Mouse (Mus musculus) lung, adult 2 months (tissue): ENCODE results near the gene Meis2. TPM values are rescaled to one million over a fixed set of nuclear protein-coding genes. Genes with fewer than 3 reads are reported as not detected.

Experiments used
- DNase-seq: peaks from one replicate; pipeline ENCODE4 v3.0.0; 2022
- H3K4me1 ChIP-seq: fragments of 200-500 bp; 2 replicates; pipeline ENCODE4 v1.6.1; 2011; ENCODE audit warnings: low read length; ENCODE audit not compliant: control insufficient read depth, insufficient read depth
- H3K4me3 ChIP-seq: fragments of 200-500 bp; replicated peaks from 2 replicates; pipeline ENCODE3; 2011; ENCODE audit warnings: low read depth, mild to moderate bottlenecking, control low read depth, low read length; ENCODE audit errors: extremely low read depth
- CTCF ChIP-seq: fragments of 200-500 bp; IDR thresholded peaks from 2 replicates; pipeline ENCODE4 v1.5.1; 2011; ENCODE audit warnings: mild to moderate bottlenecking, low read length, control low read depth; ENCODE audit not compliant: insufficient read depth
- POLR2A ChIP-seq: fragments of 200-500 bp; IDR thresholded peaks from 2 replicates; pipeline ENCODE4 v1.6.1; 2011; ENCODE audit warnings: low read depth, mild to moderate bottlenecking, control low read depth, low read length, borderline replicate concordance; ENCODE audit errors: extremely low read depth
- WGBS: fragments of 180-500 bp; shearing (Covaris S2); methylation state at CpG from one replicate; pipeline ENCODE4 v1.1.7; 2018; 5-methylcytosine and 5-hydroxymethylcytosine counted together
- polyA plus RNA-seq: library from polyadenylated mRNA; depleted of rRNA; stranded (reverse); fragments of >200 nt; gene quantifications from 2 replicates; pipeline ENCODE4 v1.2.3, GENCODE M21; 2012

The Meis2 gene
- polyA plus RNA-seq, 1 experiment: 22.6 TPM

DNA sequence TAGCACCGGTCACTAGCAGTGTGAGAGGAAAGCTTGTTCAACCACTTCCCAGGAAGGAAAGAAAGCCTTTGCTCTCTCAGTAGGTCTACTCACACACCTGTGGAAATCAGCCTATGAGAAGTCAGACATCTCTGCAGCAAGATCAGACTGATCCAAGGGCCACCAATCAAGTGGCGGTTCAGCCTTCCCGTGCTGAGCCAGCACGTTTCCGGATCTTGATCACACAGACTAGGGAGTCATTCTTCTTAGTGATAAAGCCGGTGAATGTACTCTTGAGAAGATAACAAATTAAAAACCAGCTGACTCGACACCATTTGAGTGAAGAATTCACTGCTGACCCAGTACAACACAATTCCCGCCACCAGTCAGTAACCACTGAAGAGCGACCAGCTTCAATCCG is 50.1 kb downstream of the Meis2 start:
- TF ChIP-seq POLR2A (no peak), CTCF (no peak)
- H3K4me3 ChIP-seq: no peak overlapping the region
- WGBS: 74% methylated on average over 10 of the region's 10 CpGs
- no peak for DNase-seq
- no peaks in the 10 kb centered on the region for H3K4me1 ChIP-seq

DNA sequence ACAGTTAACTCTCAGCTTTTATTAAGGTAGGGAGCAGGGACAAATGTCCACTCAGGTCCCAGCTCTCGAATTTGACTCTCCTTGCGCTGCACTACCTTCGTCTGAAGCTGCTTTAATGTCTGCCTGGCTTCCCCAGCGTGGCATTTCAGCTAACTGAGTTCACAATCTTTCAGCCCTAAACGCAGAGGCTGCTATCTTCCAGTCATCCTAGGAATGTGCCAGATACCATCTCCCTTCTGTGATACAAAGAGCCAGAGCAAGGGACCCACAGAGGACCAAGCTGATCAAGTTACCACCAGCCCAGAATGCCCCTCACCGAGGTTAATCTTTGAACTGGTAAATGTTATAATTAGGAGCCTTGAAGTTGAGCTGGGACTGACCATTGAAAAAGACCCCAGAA is 55.2 kb downstream of the Meis2 start:
- Histone ChIP-seq H3K4me1 (no peaks in the 10 kb centered on the region), H3K4me3 (no peak overlapping the region)
- 51% methylated on average over 6 of the region's 6 CpGs for WGBS
- TF ChIP-seq CTCF (no peak), POLR2A (no peak)
- no peak for DNase-seq

DNA sequence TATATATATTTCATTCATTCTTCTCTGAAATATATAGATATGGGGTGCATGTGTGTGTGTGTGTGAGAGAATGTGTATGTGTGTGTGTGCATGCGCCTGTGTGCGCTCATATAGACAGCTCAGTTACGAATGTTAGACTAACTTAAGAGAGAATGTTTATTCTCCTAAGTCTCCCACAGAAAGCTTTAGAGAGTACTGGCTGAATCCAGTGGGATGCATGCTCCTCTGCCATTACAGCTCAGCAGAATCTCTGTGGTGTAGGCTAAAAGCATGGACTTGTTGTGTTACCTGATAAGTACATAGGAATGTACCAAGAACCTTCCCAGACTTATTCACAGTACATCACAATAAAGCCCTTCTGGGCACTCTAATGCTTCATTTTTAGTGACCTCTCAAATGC is 55.6 kb downstream of the Meis2 start:
- H3K4me3 ChIP-seq: no peak overlapping the region
- DNase-seq: no peak
- TF ChIP-seq CTCF (no peak), POLR2A (no peak)
- WGBS: 88% methylated on average over 3 of the region's 3 CpGs
- no peaks in the 10 kb centered on the region for H3K4me1 ChIP-seq

DNA sequence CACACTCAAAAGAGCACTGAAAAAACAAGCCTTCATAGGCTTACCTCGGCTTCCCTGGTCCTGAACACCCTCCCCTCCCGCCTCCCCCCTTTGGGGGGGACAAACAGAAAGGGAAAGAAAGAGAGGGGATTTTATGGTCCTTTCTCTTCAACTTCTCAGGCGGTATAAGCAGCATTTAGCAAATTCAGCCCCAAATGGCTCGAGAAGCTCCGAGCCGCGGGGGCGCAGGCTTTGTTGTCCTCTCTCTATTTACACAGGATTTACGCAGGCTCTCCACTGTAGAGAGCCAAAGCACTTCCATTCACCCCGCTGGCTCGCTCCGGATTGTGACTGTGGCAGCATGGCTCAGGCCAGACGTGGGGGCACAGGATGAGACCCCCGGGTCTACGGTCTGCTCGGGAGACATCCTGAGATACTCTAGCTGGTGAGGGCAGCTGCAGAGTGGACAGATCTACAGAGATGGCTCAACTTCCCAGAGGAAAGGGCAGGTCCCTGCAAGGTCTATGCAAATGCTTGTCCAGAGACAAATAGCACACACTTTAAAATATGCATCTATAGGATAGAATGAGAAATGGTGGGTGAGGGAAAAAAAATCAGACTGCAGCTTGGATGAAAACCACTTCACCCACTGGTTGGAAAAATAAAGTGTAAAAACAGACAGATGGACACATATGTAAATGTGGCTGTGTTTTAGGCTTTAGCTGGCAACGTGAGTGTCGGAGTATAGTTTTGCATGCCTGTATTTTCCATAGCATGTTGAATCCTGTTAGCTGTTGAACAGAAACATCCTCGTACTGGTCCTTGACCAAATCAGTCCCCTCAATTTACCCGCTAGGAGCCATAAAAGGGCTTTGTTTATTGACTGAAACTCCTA is 56.3 kb downstream of the Meis2 start:
- DNase-seq: no peak
- 62% methylated on average over 20 of the region's 20 CpGs for WGBS
- H3K4me1 ChIP-seq: no peaks in the 10 kb centered on the region
- TF ChIP-seq CTCF (no peak), POLR2A (no peak)
- H3K4me3 ChIP-seq: no peak overlapping the region

DNA sequence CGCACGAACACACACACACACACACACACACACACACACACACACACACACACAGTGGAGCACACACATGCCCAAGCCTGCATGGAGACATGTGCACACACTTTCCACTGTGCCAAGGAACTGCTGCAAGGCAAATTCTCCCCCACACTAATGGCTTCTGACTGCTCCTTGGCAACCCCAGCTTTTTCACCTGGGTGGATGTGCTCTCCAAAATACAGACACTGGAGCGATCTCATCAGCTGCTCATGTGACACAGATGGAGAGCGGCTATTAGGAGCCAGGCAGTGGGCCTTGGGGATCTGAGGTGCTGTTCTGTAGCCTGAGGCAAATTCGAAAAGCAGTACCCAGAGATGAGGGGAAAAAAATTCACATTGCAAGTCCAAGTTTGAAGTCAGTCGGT is 63.3 kb downstream of the Meis2 start:
- 75% methylated on average over 6 of the region's 6 CpGs for WGBS
- no peak for DNase-seq
- TF ChIP-seq CTCF (no peak), POLR2A (no peak)
- H3K4me3 ChIP-seq: no peak overlapping the region
- no peaks in the 10 kb centered on the region for H3K4me1 ChIP-seq

DNA sequence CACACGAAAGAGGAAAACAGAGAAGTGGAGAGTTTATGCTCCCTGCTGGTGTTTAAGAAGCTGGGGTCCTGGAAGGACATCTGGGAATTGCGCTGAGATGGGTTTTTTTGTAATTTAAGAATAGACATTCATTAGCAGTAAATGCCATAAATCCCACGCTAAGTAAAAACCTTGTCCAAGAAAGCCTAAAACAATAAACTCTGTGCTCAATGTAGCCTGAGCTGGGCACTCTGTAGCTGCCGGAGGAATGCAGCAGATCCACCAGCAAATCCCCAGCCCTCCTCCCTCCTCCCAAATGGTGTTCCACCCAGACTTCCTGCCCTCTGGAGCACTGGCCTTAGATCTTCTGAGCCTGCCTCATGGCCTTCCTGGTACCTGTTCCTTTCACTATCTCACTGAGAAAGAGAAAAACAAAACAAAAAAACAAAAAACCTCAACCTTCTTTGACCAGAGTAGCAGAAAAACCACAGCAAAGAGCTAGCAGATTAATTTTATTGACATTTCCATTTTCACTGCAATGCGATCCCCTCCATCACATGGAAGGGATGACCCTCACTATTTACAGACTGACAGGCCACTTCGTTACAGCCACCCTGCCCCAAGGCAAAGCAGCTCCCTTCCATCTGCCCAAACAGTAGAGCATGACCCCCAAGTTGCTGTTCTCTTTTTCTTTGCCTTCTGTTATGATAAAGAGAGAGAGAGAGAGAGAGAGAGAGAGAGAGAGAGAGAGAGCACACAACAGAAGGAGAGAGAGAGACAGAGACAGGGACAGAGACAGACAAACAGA is 64.1 kb downstream of the Meis2 start:
- no peak for TF ChIP-seq POLR2A
- Histone ChIP-seq H3K4me3 (no peak overlapping the region), H3K4me1 (no peaks in the 10 kb centered on the region)
- 56% methylated on average over 6 of the region's 6 CpGs for WGBS
- no peak for DNase-seq

DNA sequence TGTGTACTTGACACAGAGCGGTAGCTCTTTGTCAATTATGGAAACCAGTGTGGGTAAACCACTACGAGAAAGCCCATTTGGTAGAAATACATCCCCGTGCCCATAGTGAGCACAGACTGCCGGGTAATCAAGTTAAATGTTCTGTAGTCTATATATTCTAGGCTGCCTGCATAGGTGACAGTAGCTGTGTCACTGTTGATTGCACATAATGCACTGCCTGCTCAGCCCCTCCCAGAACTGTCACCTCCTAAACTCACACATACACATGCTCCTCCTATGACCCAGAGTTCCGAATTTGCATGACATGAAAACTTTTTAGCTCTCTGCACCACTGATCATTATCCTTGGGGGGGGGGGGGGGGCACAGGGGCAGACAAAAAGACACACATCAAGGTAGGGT is 65.1 kb downstream of the Meis2 start:
- no peak for DNase-seq
- Histone ChIP-seq H3K4me3 (no peak overlapping the region), H3K4me1 (no peaks in the 10 kb centered on the region)
- WGBS: 91% methylated on average over 5 of the region's 5 CpGs
- TF ChIP-seq POLR2A (no peak), CTCF (no peak)

DNA sequence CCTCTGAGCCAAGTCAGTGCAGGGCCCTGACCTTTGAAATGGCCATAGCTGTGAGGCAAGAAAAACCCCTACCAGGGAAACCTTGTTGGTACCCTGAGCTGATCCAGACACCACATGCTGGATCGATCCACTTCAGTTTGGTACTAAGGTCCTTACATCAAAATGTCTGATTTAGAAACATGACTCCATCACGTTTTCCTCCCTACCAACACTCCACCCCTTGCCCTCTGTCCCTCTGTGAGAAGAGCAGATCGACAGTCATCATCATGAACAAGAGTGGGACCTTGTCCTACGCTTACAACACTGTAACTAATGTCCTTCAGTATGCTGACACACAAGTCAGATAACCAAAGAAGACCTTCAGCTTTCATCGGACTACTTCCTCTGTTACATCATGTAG is 66.8 kb downstream of the Meis2 start:
- H3K4me1 ChIP-seq: no peaks in the 10 kb centered on the region
- TF ChIP-seq POLR2A (no peak), CTCF (no peak)
- WGBS: 59% methylated on average over 5 of the region's 5 CpGs
- H3K4me3 ChIP-seq: no peak overlapping the region
- DNase-seq: no peak

DNA sequence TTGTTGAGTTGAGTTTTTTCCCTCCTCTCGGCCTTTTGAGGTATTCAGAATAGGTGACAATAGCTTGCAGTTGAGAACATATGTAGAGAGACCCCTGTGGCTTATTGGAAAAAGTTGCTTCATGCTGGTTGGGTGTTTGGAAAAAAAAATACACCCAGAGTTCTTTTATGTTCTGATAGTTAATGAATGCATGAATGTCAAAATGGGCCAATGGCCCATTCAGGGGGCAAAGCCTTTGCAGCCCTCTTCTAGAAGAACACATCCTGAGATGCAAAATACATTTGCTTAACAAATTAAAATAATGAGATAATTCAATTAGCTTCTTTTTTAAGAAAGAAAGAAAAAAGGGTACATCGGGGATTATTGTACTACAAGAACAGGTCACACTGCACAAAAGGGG is 69.2 kb downstream of the Meis2 start:
- Histone ChIP-seq H3K4me1 (no peaks in the 10 kb centered on the region), H3K4me3 (no peak overlapping the region)
- DNase-seq: no peak
- TF ChIP-seq POLR2A (no peak), CTCF (no peak)
- 89% methylated on average over 2 of the region's 2 CpGs for WGBS

DNA sequence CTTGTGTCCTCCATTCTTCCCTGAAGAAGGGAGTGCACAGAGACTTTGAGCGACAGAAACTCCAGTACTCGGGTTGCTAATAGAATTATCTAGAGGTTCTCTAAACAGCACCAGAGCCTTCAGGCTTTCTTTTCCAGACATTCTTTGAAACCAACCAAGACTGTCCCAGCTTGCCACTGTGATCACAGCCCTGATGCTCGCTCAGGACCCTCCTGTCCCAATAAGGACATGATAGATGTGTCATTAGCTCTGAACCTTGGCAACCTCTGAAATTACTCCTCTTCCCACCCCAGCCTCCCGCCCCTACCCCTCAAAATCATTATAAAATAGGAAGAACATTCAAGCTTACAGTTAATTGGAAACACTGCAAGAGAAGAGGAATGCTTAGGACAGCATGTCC is 71.8 kb downstream of the Meis2 start:
- no peaks in the 10 kb centered on the region for H3K4me1 ChIP-seq
- 88% methylated on average over 4 of the region's 4 CpGs for WGBS
- TF ChIP-seq CTCF (no peak), POLR2A (no peak)
- no peak overlapping the region for H3K4me3 ChIP-seq
- no peak for DNase-seq
